33 mouse cellular contexts compared by ENCODE assay signal in the genomic region with DNA sequence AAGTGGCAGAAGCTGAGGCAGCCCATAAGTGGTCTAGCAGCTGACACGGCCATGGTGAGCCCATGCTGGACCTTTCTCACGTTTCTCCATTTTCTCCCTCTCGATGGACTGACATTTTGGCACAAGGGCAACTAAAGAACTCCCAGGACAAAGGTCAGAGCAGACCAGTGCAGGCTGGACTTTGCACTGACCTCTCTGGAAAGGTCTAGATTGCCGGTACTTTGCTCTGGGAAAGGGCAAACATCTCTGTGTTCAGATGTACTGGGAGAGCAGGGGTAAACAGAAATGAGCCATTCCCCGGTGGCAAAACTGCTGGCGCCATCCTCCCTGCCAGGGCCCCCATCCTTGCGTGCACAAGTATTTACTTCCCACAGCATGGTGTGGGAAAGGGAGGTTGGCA. TPM values are rescaled to one million over a fixed set of nuclear protein-coding genes. Genes with fewer than 3 reads are reported as not detected.
DNase-seq lines count a peak whose midpoint lies in the region; ATAC-seq and TF ChIP-seq lines count a peak whose summit lies in the region.
"Had no signal": no experiment of that assay in that cellular context is flagged by ENCODE, and none has a peak within 500 bp of the region (broad histone marks: within the 10 kb centered on the region; RNA-seq: fewer than 3 reads in every experiment).

No protein-coding gene starts in this region.

- H3K4me2 ChIP-seq in kidney, embryonic 15.5 days, result no peak overlapping the region
- H3K4me2 ChIP-seq in kidney, embryonic 16.5 days (replicated peaks; ENCODE audit: low read depth, low read length), result no peak overlapping the region
- H3K4me2 ChIP-seq in liver, embryonic 14.5 days (ENCODE audit: low read depth), result peak overlapping the region; percentile 37
- H3K4me2 ChIP-seq: forebrain, embryonic 13.5 days; heart, embryonic 13.5 days; hindbrain, embryonic 14.5 days; limb, embryonic 15.5 days; midbrain, embryonic 12.5 days; neural tube, embryonic 12.5 days had no signal

- no peak for ATAC-seq in kidney, embryonic 15.5 days (replicated peaks; ENCODE audit: low FRiP score)
- no peak for ATAC-seq in kidney, embryonic 16.5 days (ENCODE audit: low FRiP score, low TSS enrichment)
- peak; percentile 27; the same call in 1 of the 2 replicates for ATAC-seq in liver, embryonic 14.5 days (ENCODE audit: insufficient read depth)
- ATAC-seq: forebrain, embryonic 13.5 days; intestine, postnatal 0 days; Patski had no signal

- WGBS in kidney, embryonic 15.5 days, result 80% methylated on average over 7 of the region's 7 CpGs
- WGBS in kidney, embryonic 16.5 days, result 78% methylated on average over 7 of the region's 7 CpGs
- 59% methylated on average over 7 of the region's 7 CpGs for WGBS in liver, embryonic 14.5 days (ENCODE audit: insufficient replicate concordance)
- WGBS in embryonic facial prominence, embryonic 10.5 days, result 81% methylated on average over 7 of the region's 7 CpGs

- H3K4me1 ChIP-seq in kidney, embryonic 15.5 days, result peaks cover 13% of the 10 kb centered on the region
- peaks cover 17% of the 10 kb centered on the region; the same call in 1 of the 2 replicates for H3K4me1 ChIP-seq in kidney, embryonic 16.5 days (ENCODE audit: insufficient read depth, low read length)
- no peaks in the 10 kb centered on the region; a peak in 1 of 4 replicates for H3K4me1 ChIP-seq in liver, embryonic 14.5 days (replicated peaks; ENCODE audit: control insufficient read depth in 2 of 2, insufficient read depth in 2 of 2, low read length in 1 of 2)
- H3K4me1 ChIP-seq in embryonic facial prominence, embryonic 10.5 days, result peaks cover 23% of the 10 kb centered on the region

- H3K36me3 ChIP-seq in kidney, embryonic 15.5 days, result no peaks in the 10 kb centered on the region
- no peaks in the 10 kb centered on the region for H3K36me3 ChIP-seq in kidney, embryonic 16.5 days (ENCODE audit: insufficient read depth, low read length)
- no peaks in the 10 kb centered on the region for H3K36me3 ChIP-seq in liver, embryonic 14.5 days (replicated peaks; ENCODE audit: control insufficient read depth, insufficient read depth, low read depth)
- no peaks in the 10 kb centered on the region for H3K36me3 ChIP-seq in embryonic facial prominence, embryonic 10.5 days (replicated peaks)
- H3K36me3 ChIP-seq: heart, embryonic 13.5 days; limb, embryonic 10.5 days; limb, embryonic 15.5 days; midbrain, embryonic 12.5 days; neural tube, embryonic 12.5 days had no signal

- no peak overlapping the region for H3K27ac ChIP-seq in kidney, embryonic 15.5 days
- H3K27ac ChIP-seq in kidney, embryonic 16.5 days (ENCODE audit: low read length), result no peak overlapping the region
- H3K27ac ChIP-seq in liver, embryonic 14.5 days, result no peak overlapping the region
- no peak overlapping the region for H3K27ac ChIP-seq in embryonic facial prominence, embryonic 10.5 days (replicated peaks)
- H3K27ac ChIP-seq: forebrain, embryonic 13.5 days; heart, embryonic 13.5 days; hindbrain, embryonic 14.5 days; layer of hippocampus, adult 2 months; limb, embryonic 10.5 days; limb, embryonic 15.5 days; midbrain, embryonic 12.5 days; neural tube, embryonic 12.5 days; stomach, postnatal 0 days had no signal

- no peak overlapping the region for H3K9ac ChIP-seq in kidney, embryonic 15.5 days
- no peak overlapping the region for H3K9ac ChIP-seq in kidney, embryonic 16.5 days (replicated peaks; ENCODE audit: low read length)
- H3K9ac ChIP-seq in liver, embryonic 14.5 days (replicated peaks), result no peak overlapping the region
- H3K9ac ChIP-seq: forebrain, embryonic 13.5 days; heart, embryonic 13.5 days; hindbrain, embryonic 14.5 days; limb, embryonic 15.5 days; midbrain, embryonic 12.5 days; neural tube, embryonic 12.5 days had no signal

- no peak for TF ChIP-seq CTCF in liver, embryonic 14.5 days (IDR thresholded peaks at IDR 0.05; ENCODE audit: low read depth)

- H3K4me3 ChIP-seq in kidney, embryonic 15.5 days (replicated peaks), result no peak overlapping the region
- no peak overlapping the region for H3K4me3 ChIP-seq in kidney, embryonic 16.5 days (ENCODE audit: low read length)
- no peak overlapping the region for H3K4me3 ChIP-seq in liver, embryonic 14.5 days (ENCODE audit: insufficient read depth in 1 of 2, low read depth in 2 of 2, low read length in 2 of 2)
- H3K4me3 ChIP-seq in embryonic facial prominence, embryonic 10.5 days, result no peak overlapping the region
- H3K4me3 ChIP-seq: forebrain, embryonic 13.5 days; heart, embryonic 13.5 days; layer of hippocampus, adult 2 months; limb, embryonic 10.5 days; limb, embryonic 15.5 days; midbrain, embryonic 12.5 days; myocyte; neural tube, embryonic 12.5 days had no signal

- peak; percentile 63 for DNase-seq in kidney, adult 11 months
- DNase-seq in kidney, postnatal 25 days, result peak; percentile 48 to 52
- peak in 2 of 3 experiments; percentile 11 to 35 for DNase-seq in liver, embryonic 14.5 days (ENCODE audit: low read depth in 3 of 3, low spot score in 3 of 3)
- no peak for DNase-seq in embryonic facial prominence, embryonic 10.5 days (ENCODE audit: low spot score)
- DNase-seq in layer of hippocampus, adult 9-11 months, result no peak
- DNase-seq: cerebellum, adult 8-10 months; cerebellum, postnatal 25 days; gastrocnemius, postnatal 10 days; heart, postnatal 10 days; layer of hippocampus, postnatal 36 days; lung, postnatal 36 days; right cerebral cortex, adult 18-20 months; thymus, adult 18-20 months; thymus, postnatal 36 days had no signal

- TF ChIP-seq EP300 in liver, embryonic 14.5 days (IDR thresholded peaks at IDR 0.05; ENCODE audit: low read depth), result no peak

- H3K9me3 ChIP-seq in kidney, embryonic 15.5 days (replicated peaks), result no peaks in the 10 kb centered on the region
- no peaks in the 10 kb centered on the region for H3K9me3 ChIP-seq in kidney, embryonic 16.5 days (ENCODE audit: low read length)
- no peaks in the 10 kb centered on the region for H3K9me3 ChIP-seq in liver, embryonic 14.5 days (ENCODE audit: control insufficient read depth, low read length)
- no peaks in the 10 kb centered on the region for H3K9me3 ChIP-seq in embryonic facial prominence, embryonic 10.5 days
- H3K9me3 ChIP-seq: forebrain, embryonic 13.5 days; heart, embryonic 13.5 days; limb, embryonic 10.5 days; limb, embryonic 15.5 days; midbrain, embryonic 12.5 days; neural tube, embryonic 12.5 days had no signal

- H3K27me3 ChIP-seq in kidney, embryonic 15.5 days, result 0 out of 2 replicates have a peak, but pooled peaks cover 6% of the 10 kb centered on the region
- no peaks in the 10 kb centered on the region for H3K27me3 ChIP-seq in kidney, embryonic 16.5 days (ENCODE audit: insufficient read depth, low read length)
- H3K27me3 ChIP-seq in liver, embryonic 14.5 days (ENCODE audit: control insufficient read depth, insufficient read depth, low read length), result peaks cover 6% of the 10 kb centered on the region
- peaks cover 25% of the 10 kb centered on the region for H3K27me3 ChIP-seq in embryonic facial prominence, embryonic 10.5 days (replicated peaks; ENCODE audit: low read depth, poor library complexity, severe bottlenecking)

RNA-seq across cellular contexts. Expression of a gene that starts 2.2 kb away (rescaled TPM):
- polyA plus RNA-seq in kidney, embryonic 15.5 days (2015; fragmentation: Nextera tagmentation; extraction: Ambion mirVana), result 3.8 and 4.8 TPM in 2 replicates
- 4.6 and 4.9 TPM in 2 replicates for polyA plus RNA-seq in kidney, embryonic 16.5 days (2015; fragmentation: Nextera tagmentation; extraction: Ambion mirVana)
- polyA plus RNA-seq in liver, embryonic 14.5 days (2012; rRNA removed), result 6.7 and 8.4 TPM in 2 replicates
- 8.0 and 8.9 TPM in 2 replicates for polyA plus RNA-seq in liver, embryonic 14.5 days (2014; fragmentation: Nextera tagmentation; extraction: Ambion mirVana)
- polyA plus RNA-seq in embryonic facial prominence, embryonic 10.5 days (2016; fragmentation: Nextera tagmentation; extraction: Ambion mirVana), result 2.2 and 2.3 TPM in 2 replicates

RNA-seq across cellular contexts. Expression of a gene that starts 38.4 kb away (rescaled TPM):
- not detected in 2 replicates for polyA plus RNA-seq in kidney, embryonic 15.5 days (2015; fragmentation: Nextera tagmentation; extraction: Ambion mirVana)
- polyA plus RNA-seq in kidney, embryonic 16.5 days (2015; fragmentation: Nextera tagmentation; extraction: Ambion mirVana), result not detected in 2 replicates
- polyA plus RNA-seq in liver, embryonic 14.5 days (2012; rRNA removed), result not detected in 2 replicates
- polyA plus RNA-seq in liver, embryonic 14.5 days (2014; fragmentation: Nextera tagmentation; extraction: Ambion mirVana), result not detected in 2 replicates
- not detected in 2 replicates for polyA plus RNA-seq in embryonic facial prominence, embryonic 10.5 days (2016; fragmentation: Nextera tagmentation; extraction: Ambion mirVana)
- polyA plus RNA-seq: embryonic facial prominence, embryonic 11.5 days; forebrain, embryonic 13.5 days; gonadal fat pad, adult 2 months; heart, embryonic 13.5 days; hindbrain, embryonic 14.5 days; intestine, postnatal 0 days; limb, embryonic 10.5 days; limb, embryonic 15.5 days; lung, embryonic 16.5 days; midbrain, embryonic 12.5 days; midbrain, postnatal 0 days; myocyte; neural tube, embryonic 12.5 days; Patski; spleen, adult 2 months; stomach, postnatal 0 days had no signal

RNA-seq across cellular contexts. Expression of a gene that starts 47.5 kb away (rescaled TPM):
- polyA plus RNA-seq in kidney, embryonic 15.5 days (2015; fragmentation: Nextera tagmentation; extraction: Ambion mirVana), result not detected in 2 replicates
- polyA plus RNA-seq in kidney, embryonic 16.5 days (2015; fragmentation: Nextera tagmentation; extraction: Ambion mirVana), result not detected in 2 replicates
- not detected in 2 replicates for polyA plus RNA-seq in liver, embryonic 14.5 days (2012; rRNA removed)
- not detected in 2 replicates for polyA plus RNA-seq in liver, embryonic 14.5 days (2014; fragmentation: Nextera tagmentation; extraction: Ambion mirVana)
- not detected in 2 replicates for polyA plus RNA-seq in embryonic facial prominence, embryonic 10.5 days (2016; fragmentation: Nextera tagmentation; extraction: Ambion mirVana)
- polyA plus RNA-seq: embryonic facial prominence, embryonic 11.5 days; forebrain, embryonic 13.5 days; gonadal fat pad, adult 2 months; heart, embryonic 13.5 days; hindbrain, embryonic 14.5 days; intestine, postnatal 0 days; limb, embryonic 10.5 days; limb, embryonic 15.5 days; lung, embryonic 16.5 days; midbrain, embryonic 12.5 days; midbrain, postnatal 0 days; myocyte; neural tube, embryonic 12.5 days; Patski; spleen, adult 2 months; stomach, postnatal 0 days had no signal

RNA-seq across cellular contexts. Expression of a gene that starts 53.5 kb away (rescaled TPM):
- not detected in 2 replicates for polyA plus RNA-seq in kidney, embryonic 15.5 days (2015; fragmentation: Nextera tagmentation; extraction: Ambion mirVana)
- polyA plus RNA-seq in kidney, embryonic 16.5 days (2015; fragmentation: Nextera tagmentation; extraction: Ambion mirVana), result not detected in 2 replicates
- not detected in 2 replicates for polyA plus RNA-seq in liver, embryonic 14.5 days (2012; rRNA removed)
- polyA plus RNA-seq in liver, embryonic 14.5 days (2014; fragmentation: Nextera tagmentation; extraction: Ambion mirVana), result not detected in 2 replicates
- polyA plus RNA-seq in embryonic facial prominence, embryonic 10.5 days (2016; fragmentation: Nextera tagmentation; extraction: Ambion mirVana), result not detected in 2 replicates
- polyA plus RNA-seq: embryonic facial prominence, embryonic 11.5 days; forebrain, embryonic 13.5 days; gonadal fat pad, adult 2 months; heart, embryonic 13.5 days; hindbrain, embryonic 14.5 days; intestine, postnatal 0 days; limb, embryonic 10.5 days; limb, embryonic 15.5 days; lung, embryonic 16.5 days; midbrain, embryonic 12.5 days; midbrain, postnatal 0 days; myocyte; neural tube, embryonic 12.5 days; Patski; spleen, adult 2 months; stomach, postnatal 0 days had no signal

Comparison
In these comparisons a context has a peak if more than half of its experiments do, and no peak if none do; other contexts are left out.
1. DNase-seq: peak in kidney, adult 11 months (single experiment), kidney, postnatal 25 days (2 of 2) and liver, embryonic 14.5 days (2 of 3); none in embryonic facial prominence, embryonic 10.5 days (single experiment) and layer of hippocampus, adult 9-11 months (single experiment).